Mouse (Mus musculus) liver, embryonic 11.5 days (tissue): Measurements from ENCODE around the gene Kcnh3. TPM values are rescaled to one million over a fixed set of nuclear protein-coding genes. Genes with fewer than 3 reads are reported as not detected.

ENCODE experiments used
- ATAC-seq: fragments of 200-750 bp; cut with Nextera tagmentation; replicated peaks from 2 replicates; pipeline ENCODE4 v1.8.0; 2017; ENCODE audit warnings: moderate number of reproducible peaks, mild to moderate bottlenecking, moderate TSS enrichment, moderate library complexity; ENCODE audit not compliant: low FRiP score
- DNase-seq: peaks from one replicate; pipeline ENCODE4 v3.0.0-alpha.2; 2017; ENCODE audit warnings: low spot score
- H3K27ac ChIP-seq: fragments of 300-500 bp; sonication (generic); 2 replicates; pipeline ENCODE4 v1.5.1; 2014; ENCODE audit warnings: mild to moderate bottlenecking, low read depth, low read length, control low read depth
- H3K27me3 ChIP-seq: fragments of 300-500 bp; sonication (generic); replicated peaks from 2 replicates; pipeline ENCODE4 v1.6.1; 2014; ENCODE audit warnings: low read length, mixed read lengths; ENCODE audit not compliant: control insufficient read depth, insufficient read depth
- H3K36me3 ChIP-seq: fragments of 300-500 bp; sonication (generic); 2 replicates; pipeline ENCODE4 v1.6.1; 2014; ENCODE audit warnings: mild to moderate bottlenecking, low read length, moderate library complexity, mixed read lengths; ENCODE audit not compliant: control insufficient read depth, insufficient read depth
- H3K4me1 ChIP-seq: fragments of 300-500 bp; sonication (generic); replicated peaks from 2 replicates; pipeline ENCODE4 v1.6.1; 2014; ENCODE audit warnings: low read length, mixed read lengths; ENCODE audit not compliant: control insufficient read depth, insufficient read depth
- H3K4me2 ChIP-seq: fragments of 300-500 bp; sonication (generic); 2 replicates; pipeline ENCODE4 v1.6.1; 2014; ENCODE audit warnings: mild to moderate bottlenecking, control low read depth, moderate library complexity
- H3K4me3 ChIP-seq: fragments of 300-500 bp; sonication (generic); 2 replicates; pipeline ENCODE4 v1.5.1; 2014; ENCODE audit warnings: low read depth, low read length, control low read depth
- H3K9ac ChIP-seq: fragments of 300-500 bp; sonication (generic); 2 replicates; pipeline ENCODE4 v1.6.1; 2014; ENCODE audit warnings: low read depth, low read length, control low read depth
- H3K9me3 ChIP-seq: fragments of 300-500 bp; sonication (generic); 2 replicates; pipeline ENCODE4 v1.6.1; 2016; ENCODE audit warnings: low read length, inconsistent platforms, mixed read lengths; ENCODE audit not compliant: control insufficient read depth
- WGBS: fragments of 180-500 bp; shearing (Covaris S2); extraction: QIAGEN DNeasy Blood & Tissue Kit; methylation state at CpG from one replicate; pipeline ENCODE4 v1.1.7; 2014; 5-methylcytosine and 5-hydroxymethylcytosine counted together
- polyA plus RNA-seq: library from polyadenylated mRNA; unstranded; fragments of >200 nt; fragmentation: Nextera tagmentation; extraction: Ambion mirVana; gene quantifications from 2 replicates; pipeline ENCODE4 v1.2.1, GENCODE M21; 2014

The Kcnh3 gene
- polyA plus RNA-seq, 1 experiment from 2014 or later: 0.15 TPM

DNA sequence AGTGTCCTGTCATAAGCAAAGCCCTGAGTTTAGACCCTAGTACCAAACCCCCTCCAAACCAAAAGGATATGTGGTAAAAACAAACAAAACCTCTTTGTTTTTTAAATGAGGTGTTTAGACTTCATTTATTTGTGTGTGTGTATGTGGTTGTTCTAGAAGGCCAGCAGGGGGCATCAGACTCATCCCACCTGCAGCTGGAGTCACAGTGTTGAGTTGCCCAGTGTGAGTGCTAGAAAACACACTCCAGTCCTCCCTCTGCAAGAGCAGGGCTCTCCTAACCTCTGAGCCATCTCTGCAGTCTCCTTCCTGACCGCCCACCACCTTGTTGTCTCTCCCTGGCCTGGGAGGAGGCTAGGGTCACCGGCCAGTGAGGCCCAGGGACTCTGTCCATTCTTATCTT lies 9.7 kb upstream of the Kcnh3 start:
- DNase-seq (no peak), ATAC-seq (peak; percentile 54; the same call in 1 of the 2 replicates)
- Histone ChIP-seq H3K36me3 (peaks cover 5% of the 10 kb centered on the region), H3K27ac (no peak overlapping the region), H3K9ac (no peak overlapping the region), H3K9me3 (no peaks in the 10 kb centered on the region), H3K4me3 (no peak overlapping the region), H3K27me3 (peaks cover 7% of the 10 kb centered on the region), H3K4me1 (no peaks in the 10 kb centered on the region), H3K4me2 (no peak overlapping the region)
- 84% methylated on average over 2 of the region's 2 CpGs for WGBS

DNA sequence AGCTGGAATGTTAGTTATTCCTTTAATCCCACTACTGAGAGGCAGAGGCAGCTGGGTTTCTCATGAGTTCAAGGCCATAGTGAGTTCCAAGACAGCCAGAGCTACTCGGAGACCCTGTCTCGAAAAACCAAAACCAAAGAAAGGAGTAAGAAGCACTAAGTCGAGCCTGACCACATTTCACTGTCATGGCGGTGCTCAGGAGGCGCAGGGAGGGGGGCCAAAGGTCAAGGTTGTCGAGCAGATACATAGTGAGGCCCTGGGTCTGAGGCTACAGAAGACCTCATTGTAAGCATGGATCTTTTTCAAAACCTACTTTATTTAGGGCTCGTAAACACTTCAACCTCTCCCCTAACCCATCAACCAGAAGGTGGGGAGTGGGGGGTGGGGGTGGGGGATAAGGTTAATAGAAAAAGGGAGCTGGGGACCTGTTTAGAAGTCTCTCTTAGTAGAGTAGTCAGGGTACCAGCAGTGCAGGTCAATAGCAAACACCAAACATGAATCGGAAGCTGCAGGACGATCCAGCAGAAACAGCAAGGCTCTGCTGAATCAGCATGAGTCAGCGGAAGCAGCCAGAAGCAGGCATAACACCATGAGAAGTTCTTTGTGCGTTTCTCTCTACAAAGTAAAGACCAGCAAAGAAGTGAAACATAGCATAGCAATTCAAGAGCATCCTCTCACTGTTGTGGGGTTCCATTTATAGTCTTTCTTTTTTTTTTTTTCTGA lies 8.8 kb upstream of the Kcnh3 start:
- Histone ChIP-seq H3K9ac (no peak overlapping the region), H3K4me1 (no peaks in the 10 kb centered on the region), H3K4me2 (no peak overlapping the region), H3K9me3 (no peaks in the 10 kb centered on the region), H3K27me3 (peaks cover 17% of the 10 kb centered on the region), H3K4me3 (no peak overlapping the region), H3K27ac (no peak overlapping the region), H3K36me3 (peaks cover 5% of the 10 kb centered on the region)
- ATAC-seq (0 out of 2 replicates have a peak, but pooled peaks have one; percentile 18), DNase-seq (no peak)
- WGBS: 78% methylated on average over 11 of the region's 11 CpGs

DNA sequence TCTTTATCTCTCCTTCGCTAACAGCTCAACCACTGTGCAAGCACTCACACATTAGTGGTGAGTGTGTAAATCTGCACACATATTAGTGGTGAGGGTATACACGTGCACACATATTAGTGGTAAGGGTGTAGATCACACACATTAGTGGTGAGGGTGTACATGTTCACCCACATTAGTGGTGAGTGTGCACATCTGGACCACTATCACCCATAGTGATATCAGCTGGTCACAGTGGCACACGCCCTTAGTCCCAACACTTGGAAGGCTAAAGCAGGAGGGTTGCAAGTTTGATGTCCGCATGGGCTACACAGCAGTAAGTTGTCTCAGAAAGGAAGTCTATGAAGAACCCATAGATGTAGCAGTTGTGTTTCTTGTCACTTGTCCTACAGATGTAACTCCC lies 7.0 kb upstream of the Kcnh3 start:
- ATAC-seq (no peak), DNase-seq (no peak)
- no peaks in the 10 kb centered on the region for H3K9me3 ChIP-seq
- H3K27me3 ChIP-seq: peaks cover 34% of the 10 kb centered on the region
- H3K4me3 ChIP-seq: no peak overlapping the region
- H3K9ac ChIP-seq: no peak overlapping the region
- 78% methylated on average over 4 of the region's 4 CpGs for whole genome bisulfite sequencing
- no peak overlapping the region for H3K4me2 ChIP-seq
- H3K27ac ChIP-seq: no peak overlapping the region
- no peaks in the 10 kb centered on the region for H3K36me3 ChIP-seq
- no peaks in the 10 kb centered on the region for H3K4me1 ChIP-seq

DNA sequence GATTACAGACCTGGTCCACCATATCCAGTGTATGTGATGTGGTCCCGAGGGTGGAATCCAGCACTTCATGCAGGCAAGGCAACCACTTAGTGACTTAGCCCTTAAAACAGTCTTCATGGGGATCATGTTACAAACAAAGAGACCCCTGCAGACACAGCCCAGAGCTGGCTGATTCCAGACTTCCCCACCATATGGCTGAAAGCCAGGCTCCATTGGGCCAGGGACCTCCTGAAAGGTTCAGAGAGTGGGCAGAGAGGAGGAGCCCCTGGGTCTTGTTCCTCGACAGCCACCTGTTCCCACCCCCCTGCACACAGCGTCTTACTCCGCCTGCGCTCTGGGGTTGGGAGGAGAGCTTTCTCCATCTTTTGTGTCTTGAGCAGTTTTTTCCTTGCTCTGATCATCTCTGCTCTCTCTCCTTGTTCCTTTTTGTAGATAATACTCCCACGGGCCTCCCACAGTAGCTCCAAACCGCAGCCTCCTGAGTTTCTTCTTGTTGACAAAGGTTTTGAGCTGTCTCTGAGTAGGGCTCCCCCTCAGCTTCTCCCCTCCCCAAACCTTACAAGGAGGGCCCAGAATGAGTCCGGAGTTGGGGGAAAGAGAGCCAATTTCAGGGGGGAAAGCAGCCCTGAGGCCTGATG lies 3.2 kb upstream of the Kcnh3 start:
- Histone ChIP-seq H3K4me1 (peaks cover 13% of the 10 kb centered on the region), H3K27ac (no peak overlapping the region), H3K9ac (no peak overlapping the region), H3K4me3 (no peak overlapping the region), H3K9me3 (no peaks in the 10 kb centered on the region), H3K4me2 (no peak overlapping the region), H3K27me3 (peaks cover 72% of the 10 kb centered on the region), H3K36me3 (no peaks in the 10 kb centered on the region)
- no peak for DNase-seq
- 18% methylated on average over 8 of the region's 8 CpGs for WGBS
- no peak for ATAC-seq

DNA sequence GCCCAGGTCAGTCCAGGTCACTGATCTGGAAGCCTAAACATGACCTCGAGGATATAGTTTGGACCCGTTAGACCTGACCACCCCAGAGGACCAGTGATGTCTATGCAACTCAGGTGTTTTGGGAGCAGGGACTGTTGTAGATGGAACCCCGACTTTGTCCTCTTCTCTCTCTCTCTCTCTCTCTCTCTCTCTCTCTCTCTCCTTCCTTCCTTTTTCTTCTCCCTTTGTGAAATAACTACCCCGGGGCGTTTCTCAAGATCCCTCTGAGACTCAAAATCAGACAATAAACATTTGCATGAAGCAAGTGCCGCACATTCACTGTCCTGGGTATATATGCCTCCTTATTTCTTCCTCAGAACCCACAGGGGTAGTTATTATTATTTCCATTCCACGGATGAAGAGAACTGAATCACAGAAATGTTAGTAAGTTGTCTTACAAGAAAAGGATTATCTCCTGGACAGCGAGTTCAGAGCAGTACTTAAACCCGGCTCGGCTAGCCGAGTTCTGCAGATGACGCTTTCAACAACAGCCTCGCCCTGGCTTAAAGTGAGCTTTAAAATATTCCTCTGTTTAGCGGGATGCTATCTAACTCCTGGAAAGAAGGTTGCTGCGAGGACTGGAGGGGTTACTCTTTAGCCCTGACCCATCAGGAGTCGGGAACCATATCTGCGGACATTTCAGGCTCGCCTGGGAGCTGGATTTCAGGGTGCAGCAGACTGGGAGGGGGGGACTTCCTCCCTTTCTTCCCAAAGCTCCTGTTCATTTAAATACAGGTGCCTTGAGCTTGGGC lies 1.7 kb upstream of the Kcnh3 start:
- Histone ChIP-seq H3K27me3 (peaks cover 87% of the 10 kb centered on the region), H3K4me1 (peaks cover 13% of the 10 kb centered on the region), H3K4me2 (peak overlapping the region; percentile 72), H3K27ac (no peak overlapping the region), H3K4me3 (peak overlapping the region; percentile 54), H3K9ac (no peak overlapping the region), H3K9me3 (no peaks in the 10 kb centered on the region), H3K36me3 (no peaks in the 10 kb centered on the region)
- 11% methylated on average over 18 of the region's 18 CpGs for WGBS
- DNase-seq: no peak
- no peak for ATAC-seq

DNA sequence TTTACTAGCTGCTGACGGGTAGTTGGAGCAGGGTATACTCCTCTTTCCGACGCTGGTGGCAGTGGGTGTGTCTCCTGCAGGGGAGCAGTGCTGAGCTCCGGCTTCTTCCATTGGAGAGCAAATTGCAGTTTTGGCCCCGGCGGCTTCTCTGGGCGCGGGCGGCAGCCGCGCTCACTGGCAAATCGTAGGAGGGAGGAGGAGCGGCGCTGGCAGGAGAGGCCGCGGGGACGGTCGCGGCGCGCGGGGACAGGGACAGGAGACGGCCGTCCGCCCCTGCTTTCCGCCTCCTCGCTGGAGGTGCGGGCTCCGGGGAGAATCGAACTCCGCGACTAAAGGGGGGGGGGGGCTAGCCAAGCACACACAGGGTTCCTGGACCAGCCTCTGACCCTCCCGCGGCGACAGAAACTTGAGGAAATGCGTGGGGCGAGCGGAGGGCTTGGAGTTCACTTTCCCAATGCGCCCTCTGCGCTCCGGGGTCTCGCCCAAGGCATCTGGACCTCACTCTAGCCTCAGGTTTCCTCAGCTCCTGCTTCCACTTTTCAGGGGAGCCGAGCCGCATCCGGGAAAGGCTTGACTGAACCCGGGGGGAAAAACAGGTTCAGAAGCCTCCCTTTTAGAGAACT lies 965 bp upstream of the Kcnh3 start:
- Histone ChIP-seq H3K4me1 (peaks cover 13% of the 10 kb centered on the region), H3K9ac (peak overlapping the region; percentile 26; the same call in 1 of the 2 replicates), H3K27me3 (peaks cover 95% of the 10 kb centered on the region), H3K4me3 (peak overlapping the region; percentile 54), H3K9me3 (no peaks in the 10 kb centered on the region), H3K4me2 (peak overlapping the region; percentile 72), H3K36me3 (no peaks in the 10 kb centered on the region), H3K27ac (no peak overlapping the region)
- 1% methylated on average over 45 of the region's 46 CpGs for WGBS
- ATAC-seq: no peak
- DNase-seq: peak; percentile 50

DNA sequence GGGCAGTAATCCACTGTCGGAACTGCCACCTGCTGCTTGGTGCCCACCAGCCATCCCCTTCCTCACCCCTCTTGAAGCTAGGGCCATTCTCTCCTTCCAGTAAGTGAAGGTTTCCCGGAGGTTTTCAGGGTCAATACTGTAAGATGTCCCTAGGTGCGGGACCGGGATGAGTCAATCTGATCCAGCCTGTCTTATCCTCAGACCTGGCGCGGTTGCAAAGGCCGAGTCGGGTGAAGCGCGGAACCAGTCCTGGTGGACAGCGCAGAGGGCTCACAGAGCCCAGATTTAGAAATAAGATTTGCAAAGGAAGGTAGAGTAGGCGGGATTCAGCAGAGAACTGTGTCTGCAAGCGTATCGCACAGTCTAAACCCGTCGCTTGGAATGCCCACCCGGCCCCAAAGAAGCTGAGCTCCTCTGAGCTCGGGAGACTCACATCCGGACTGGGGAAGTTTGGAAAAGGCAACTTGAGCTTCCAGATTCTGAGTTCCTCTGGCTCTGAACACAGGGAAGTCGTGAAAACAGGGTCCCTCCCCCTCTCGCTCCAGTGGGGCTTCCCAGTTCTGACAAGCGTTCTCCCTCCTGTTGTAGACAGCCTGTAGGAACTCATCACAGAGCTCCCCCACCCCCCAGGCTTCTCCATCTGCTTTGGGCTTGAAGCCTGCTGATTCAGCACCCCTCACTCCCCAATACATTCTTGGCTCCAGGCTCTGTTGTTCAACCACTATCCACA lies 585 bp downstream of the Kcnh3 start:
- H3K27ac ChIP-seq: no peak overlapping the region
- DNase-seq (no peak), ATAC-seq (no peak)
- H3K9ac ChIP-seq: no peak overlapping the region
- no peaks in the 10 kb centered on the region for H3K9me3 ChIP-seq
- 2% methylated on average over 22 of the region's 22 CpGs for WGBS
- peaks cover 13% of the 10 kb centered on the region for H3K4me1 ChIP-seq
- no peaks in the 10 kb centered on the region for H3K36me3 ChIP-seq
- peak overlapping the region; percentile 54; the same call in 1 of the 2 replicates for H3K4me3 ChIP-seq
- H3K4me2 ChIP-seq: peak overlapping the region; percentile 5
- peaks cover 97% of the 10 kb centered on the region for H3K27me3 ChIP-seq

DNA sequence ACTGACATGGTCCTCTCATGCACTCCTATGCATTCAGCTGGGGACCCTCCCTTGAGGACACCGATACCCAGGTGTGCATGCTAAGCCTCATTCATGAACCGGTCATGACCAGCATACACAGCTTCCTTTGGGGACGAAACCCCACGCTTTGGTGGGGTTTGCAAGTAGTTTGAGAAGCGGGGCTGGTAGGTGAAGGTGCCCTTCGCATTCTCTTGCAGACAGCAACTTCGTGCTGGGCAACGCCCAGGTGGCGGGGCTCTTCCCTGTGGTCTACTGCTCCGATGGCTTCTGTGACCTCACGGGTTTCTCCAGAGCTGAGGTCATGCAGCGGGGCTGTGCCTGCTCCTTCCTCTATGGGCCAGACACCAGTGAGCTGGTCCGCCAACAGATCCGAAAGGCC lies 1.4 kb downstream of the Kcnh3 start:
- ATAC-seq (no peak), DNase-seq (no peak)
- no peak overlapping the region for H3K4me3 ChIP-seq
- peaks cover 13% of the 10 kb centered on the region for H3K4me1 ChIP-seq
- no peaks in the 10 kb centered on the region for H3K9me3 ChIP-seq
- H3K36me3 ChIP-seq: no peaks in the 10 kb centered on the region
- H3K4me2 ChIP-seq: no peak overlapping the region
- 24% methylated on average over 14 of the region's 14 CpGs for WGBS
- H3K27ac ChIP-seq: no peak overlapping the region
- H3K27me3 ChIP-seq: peaks cover 96% of the 10 kb centered on the region
- H3K9ac ChIP-seq: no peak overlapping the region
